ENCODE assay signal across 25 mouse cellular contexts in genomic region chr5:123512102-123512501, GRCm38 (mm10). TPM values are rescaled to one million over a fixed set of nuclear protein-coding genes. Genes with fewer than 3 reads are reported as not detected.
DNase-seq lines count a peak whose midpoint lies in the region; ATAC-seq lines count a peak whose summit lies in the region.
"Had no signal": no experiment of that assay in that cellular context is flagged by ENCODE, and none has a peak within 500 bp of the region (broad histone marks: within the 10 kb centered on the region; RNA-seq: fewer than 3 reads in every experiment).

No protein-coding gene starts in this region.

- no peaks in the 10 kb centered on the region for H3K9me3 ChIP-seq in liver, embryonic 12.5 days (replicated peaks)
- H3K9me3 ChIP-seq in midbrain, embryonic 16.5 days (replicated peaks; ENCODE audit: control insufficient read depth, low read length, poor library complexity, severe bottlenecking) = no peaks in the 10 kb centered on the region
- H3K9me3 ChIP-seq: G1E; midbrain, embryonic 13.5 days had no signal

- peak overlapping the region; percentile 7; the same call in 1 of the 2 replicates for H3K27ac ChIP-seq in liver, embryonic 12.5 days
- H3K27ac ChIP-seq in midbrain, embryonic 16.5 days (ENCODE audit: low read length) = no peak overlapping the region
- H3K27ac ChIP-seq: gastrocnemius, adult 2 months; kidney, postnatal 0 days; midbrain, embryonic 13.5 days had no signal

- no peak overlapping the region for H3K4me3 ChIP-seq in liver, embryonic 12.5 days
- no peak overlapping the region for H3K4me3 ChIP-seq in midbrain, embryonic 16.5 days (ENCODE audit: low read depth, low read length)
- H3K4me3 ChIP-seq: gastrocnemius, adult 2 months; midbrain, embryonic 13.5 days had no signal

- 30% methylated on average over 3 of the region's 3 CpGs for WGBS in liver, embryonic 12.5 days (ENCODE audit: insufficient replicate concordance)
- 77% methylated on average over 3 of the region's 3 CpGs for WGBS in midbrain, embryonic 16.5 days

- H3K27me3 ChIP-seq in liver, embryonic 12.5 days (replicated peaks) = peaks cover 39% of the 10 kb centered on the region
- no peaks in the 10 kb centered on the region for H3K27me3 ChIP-seq in midbrain, embryonic 16.5 days (ENCODE audit: control insufficient read depth, insufficient read depth, low read depth, low read length)

- H3K36me3 ChIP-seq in liver, embryonic 12.5 days = peaks cover 43% of the 10 kb centered on the region
- H3K36me3 ChIP-seq in midbrain, embryonic 16.5 days (ENCODE audit: control insufficient read depth, insufficient read depth, low read length) = peaks cover 14% of the 10 kb centered on the region

- H3K4me1 ChIP-seq in liver, embryonic 12.5 days = peaks cover 32% of the 10 kb centered on the region
- H3K4me1 ChIP-seq in midbrain, embryonic 16.5 days (ENCODE audit: control insufficient read depth, insufficient read depth, low read length) = peaks cover 4% of the 10 kb centered on the region; the same call in 1 of the 2 replicates

- H3K4me2 ChIP-seq in liver, embryonic 12.5 days = no peak overlapping the region
- H3K4me2 ChIP-seq in midbrain, embryonic 16.5 days (ENCODE audit: low read length) = no peak overlapping the region
- H3K4me2 ChIP-seq: midbrain, embryonic 13.5 days had no signal

- peak overlapping the region; percentile 32; the same call in 1 of the 2 replicates for H3K9ac ChIP-seq in liver, embryonic 12.5 days
- H3K9ac ChIP-seq in midbrain, embryonic 16.5 days (ENCODE audit: low read depth, low read length) = no peak overlapping the region
- H3K9ac ChIP-seq: midbrain, embryonic 13.5 days had no signal

- peak; percentile 26 for DNase-seq in MN1 (ENCODE audit: low spot score)
- peak; percentile 31 for DNase-seq in c-Kit-positive CD71-positive TER-119-positive erythroid progenitor cells, embryonic 14.5 days (ENCODE audit: low spot score)
- DNase-seq in layer of hippocampus, postnatal 14 days (ENCODE audit: low spot score in 2 of 2) = no peak
- no peak for DNase-seq in gastrocnemius, postnatal 4 days (ENCODE audit: low spot score in 2 of 2)
- DNase-seq: adrenal gland, adult 2 months; cerebellum, postnatal 10 days; gastrocnemius, adult 2 months; heart, adult 18-20 months; layer of hippocampus, postnatal 36 days; thymus, postnatal 36 days had no signal

- peak; percentile 83 for ATAC-seq in liver, embryonic 12.5 days
- peak; percentile 85 for ATAC-seq in megakaryocyte-erythroid progenitor cell, adult 5-6 weeks (replicated peaks; ENCODE audit: low FRiP score, low TSS enrichment, poor library complexity, severe bottlenecking)
- ATAC-seq in midbrain, embryonic 16.5 days = no peak
- ATAC-seq: lung, postnatal 0 days; midbrain, embryonic 13.5 days had no signal

RNA-seq across cellular contexts. Expression of gene B3gnt4, which starts 1.8 kb away (rescaled TPM):
- 0.20 TPM in 1 of 2 replicates, not detected in the other for polyA plus RNA-seq in liver, embryonic 12.5 days (2016; fragmentation: Nextera tagmentation; extraction: Ambion mirVana)
- total RNA-seq in megakaryocyte-erythroid progenitor cell, adult 5-6 weeks (2014; fragmentation: Nextera tagmentation) = 0.94 TPM in 1 of 2 replicates, not detected in the other
- total RNA-seq in megakaryocyte-erythroid progenitor cell, adult 5-6 weeks (2017) = 0.30 and 0.38 TPM in 2 replicates
- 1 to 10 TPM; 1.5 TPM for total RNA-seq in layer of hippocampus, postnatal 14 days (2021)
- not detected for total RNA-seq in gastrocnemius, postnatal 4 days (2021)
- polyA plus RNA-seq in midbrain, embryonic 16.5 days (2015; fragmentation: Nextera tagmentation; extraction: Ambion mirVana) = 0.58 and 1.4 TPM in 2 replicates
- total RNA-seq: gastrocnemius, adult 2 months; heart, adult 18-20 months had no signal
- polyA plus RNA-seq: G1E had no signal

RNA-seq across cellular contexts. Expression of gene Diablo, which starts 11.9 kb away (rescaled TPM):
- 71.6 and 75.7 TPM in 2 replicates for polyA plus RNA-seq in liver, embryonic 12.5 days (2016; fragmentation: Nextera tagmentation; extraction: Ambion mirVana)
- total RNA-seq in megakaryocyte-erythroid progenitor cell, adult 5-6 weeks (2014; fragmentation: Nextera tagmentation) = 70.4 and 76.8 TPM in 2 replicates
- total RNA-seq in megakaryocyte-erythroid progenitor cell, adult 5-6 weeks (2017) = 49.8 and 71.1 TPM in 2 replicates
- 10 to 100 TPM; 46.6 to 47.6 TPM for total RNA-seq in layer of hippocampus, postnatal 14 days (2021)
- 10 to 100 TPM; 38.9 to 47.4 TPM for total RNA-seq in gastrocnemius, postnatal 4 days (2021)
- polyA plus RNA-seq in midbrain, embryonic 16.5 days (2015; fragmentation: Nextera tagmentation; extraction: Ambion mirVana) = 109 and 111 TPM in 2 replicates

RNA-seq across cellular contexts. Expression of gene Gm49027, which starts 13.2 kb away (rescaled TPM):
- 0.23 and 0.29 TPM in 2 replicates for polyA plus RNA-seq in liver, embryonic 12.5 days (2016; fragmentation: Nextera tagmentation; extraction: Ambion mirVana)
- total RNA-seq in megakaryocyte-erythroid progenitor cell, adult 5-6 weeks (2014; fragmentation: Nextera tagmentation) = 4.2 TPM in 1 of 2 replicates, not detected in the other
- total RNA-seq in megakaryocyte-erythroid progenitor cell, adult 5-6 weeks (2017) = 0.23 TPM in 1 of 2 replicates, not detected in the other
- 1 to 10 TPM; 7.1 to 7.3 TPM for total RNA-seq in layer of hippocampus, postnatal 14 days (2021)
- under 1 TPM; 0.74 to 0.93 TPM for total RNA-seq in gastrocnemius, postnatal 4 days (2021)
- polyA plus RNA-seq in midbrain, embryonic 16.5 days (2015; fragmentation: Nextera tagmentation; extraction: Ambion mirVana) = 0.73 and 0.92 TPM in 2 replicates

RNA-seq across cellular contexts. Expression of gene Il31, which starts 22.8 kb away (rescaled TPM):
- polyA plus RNA-seq in liver, embryonic 12.5 days (2016; fragmentation: Nextera tagmentation; extraction: Ambion mirVana) = not detected in 2 replicates
- total RNA-seq in megakaryocyte-erythroid progenitor cell, adult 5-6 weeks (2014; fragmentation: Nextera tagmentation) = not detected in 2 replicates
- total RNA-seq in megakaryocyte-erythroid progenitor cell, adult 5-6 weeks (2017) = not detected in 2 replicates
- total RNA-seq in layer of hippocampus, postnatal 14 days (2021) = not detected
- not detected for total RNA-seq in gastrocnemius, postnatal 4 days (2021)
- not detected in 2 replicates for polyA plus RNA-seq in midbrain, embryonic 16.5 days (2015; fragmentation: Nextera tagmentation; extraction: Ambion mirVana)
- total RNA-seq: adrenal gland, adult 2 months; G1E; gastrocnemius, adult 2 months; heart, adult 18-20 months; layer of hippocampus, postnatal 36 days; left cerebral cortex, postnatal 14 days had no signal
- polyA plus RNA-seq: adrenal gland, adult 2 months; embryonic facial prominence, embryonic 14.5 days; forebrain, embryonic 11.5 days; G1E; heart, embryonic 16.5 days; hindbrain, embryonic 11.5 days; intestine, embryonic 14.5 days; kidney, postnatal 0 days; limb, embryonic 14.5 days; lung, postnatal 0 days; midbrain, embryonic 13.5 days; neural tube, embryonic 14.5 days had no signal

RNA-seq across cellular contexts. Expression of gene Lrrc43, which starts 23.0 kb away (rescaled TPM):
- polyA plus RNA-seq in liver, embryonic 12.5 days (2016; fragmentation: Nextera tagmentation; extraction: Ambion mirVana) = not detected in 2 replicates
- total RNA-seq in megakaryocyte-erythroid progenitor cell, adult 5-6 weeks (2014; fragmentation: Nextera tagmentation) = not detected in 2 replicates
- not detected in 2 replicates for total RNA-seq in megakaryocyte-erythroid progenitor cell, adult 5-6 weeks (2017)
- 1 to 10 TPM; 1.1 to 1.5 TPM for total RNA-seq in layer of hippocampus, postnatal 14 days (2021)
- not detected for total RNA-seq in gastrocnemius, postnatal 4 days (2021)
- polyA plus RNA-seq in midbrain, embryonic 16.5 days (2015; fragmentation: Nextera tagmentation; extraction: Ambion mirVana) = 0.76 and 1.4 TPM in 2 replicates
- total RNA-seq: adrenal gland, adult 2 months; G1E; gastrocnemius, adult 2 months; heart, adult 18-20 months had no signal
- polyA plus RNA-seq: adrenal gland, adult 2 months; forebrain, embryonic 11.5 days; G1E; intestine, embryonic 14.5 days; kidney, postnatal 0 days; limb, embryonic 14.5 days had no signal

Comparison
In these comparisons a context has a peak if more than half of its experiments do, and no peak if none do; other contexts are left out.
1. DNase-seq: peak in MN1 (single experiment) and c-Kit-positive CD71-positive TER-119-positive erythroid progenitor cells, embryonic 14.5 days (single experiment); none in layer of hippocampus, postnatal 14 days (0 of 2) and gastrocnemius, postnatal 4 days (0 of 2).